Mouse (Mus musculus): ENCODE data around the gene Ssh2.

DNA sequence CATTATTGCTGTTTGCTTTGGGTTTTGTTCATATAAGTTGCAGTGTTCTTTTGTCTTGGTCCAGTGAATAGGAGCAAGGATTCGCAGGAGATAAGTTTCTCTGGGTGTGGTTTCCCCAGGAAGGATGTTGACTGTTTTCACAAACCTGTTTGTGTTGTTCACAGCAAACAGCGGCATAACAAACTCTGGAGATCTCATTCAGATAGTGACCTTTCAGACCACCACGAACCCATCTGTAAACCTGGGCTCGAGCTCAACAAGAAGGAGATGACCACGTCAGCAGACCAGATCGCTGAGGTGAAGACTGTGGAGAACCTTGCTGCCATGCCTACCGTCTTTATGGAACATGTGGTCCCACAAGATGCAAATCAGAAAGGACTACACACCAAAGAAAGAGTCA lies 233.1 kb downstream of the Ssh2 start:
- no peak for TF ChIP-seq CTCF (IDR thresholded peaks at IDR 0.05; ENCODE audit: borderline replicate concordance, insufficient read depth, low read length)
- TF ChIP-seq POLR2A (IDR thresholded peaks at IDR 0.05; ENCODE audit: low read depth, low read length) = no peak
